Mouse (Mus musculus): ENCODE results near the gene Extl1.

The Extl1 gene

DNA sequence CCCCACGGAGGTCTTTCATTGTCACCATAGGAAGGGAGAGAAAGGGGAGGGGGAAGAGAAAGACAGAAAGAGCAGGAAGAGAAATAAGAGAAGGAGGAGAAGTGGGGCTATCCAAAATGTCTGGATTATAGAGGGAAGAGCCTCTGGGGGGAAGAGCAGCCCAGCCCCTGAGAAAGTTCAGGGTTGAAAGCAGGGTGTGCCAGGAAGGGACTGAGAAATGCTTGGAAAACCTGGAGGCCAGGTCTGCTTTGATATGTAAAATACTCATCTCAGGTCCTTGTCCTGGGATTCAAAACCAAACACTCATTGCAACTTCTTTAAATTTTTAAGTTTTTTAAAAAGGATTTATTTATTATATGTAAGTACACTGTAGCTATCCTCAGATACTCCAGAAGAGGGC, 8.0 kb upstream of the Extl1 start:
- DNase-seq (ENCODE audit: low spot score in 2 of 2): no peak

DNA sequence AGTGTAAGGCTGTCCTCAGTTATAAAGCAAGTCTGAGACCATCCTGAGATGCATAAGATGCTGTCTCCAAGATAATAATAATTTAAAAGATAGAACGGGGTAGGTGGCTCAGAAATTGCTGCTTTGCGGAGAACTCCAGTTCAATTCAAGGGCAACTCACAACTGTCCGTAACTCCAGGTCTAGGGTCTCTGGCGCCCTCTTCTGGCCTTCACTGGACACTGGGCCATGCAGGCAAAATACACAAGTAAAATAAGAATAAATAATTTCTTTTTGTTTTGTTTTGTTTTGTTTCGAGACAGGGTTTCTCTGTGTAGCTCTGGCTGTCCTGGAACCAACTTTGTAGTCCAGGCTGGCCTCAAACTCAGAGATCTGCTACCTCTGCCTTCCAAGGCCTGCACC, 4.7 kb upstream of the Extl1 start:
- DNase-seq (ENCODE audit: low spot score in 2 of 2): peak; percentile 53 to 70

GRCm38 (mm10) chr4:134387268-134387667, 3.6 kb upstream of the Extl1 start:
- no peak for DNase-seq (ENCODE audit: low spot score in 2 of 2)

GRCm38 (mm10) chr4:134379510-134379909, 4.1 kb downstream of the Extl1 start:
- DNase-seq (ENCODE audit: low spot score in 2 of 2): no peak

GRCm38 (mm10) chr4:134378089-134378615, 5.5 kb downstream of the Extl1 start:
- no peak for DNase-seq (ENCODE audit: low spot score in 2 of 2)

DNA sequence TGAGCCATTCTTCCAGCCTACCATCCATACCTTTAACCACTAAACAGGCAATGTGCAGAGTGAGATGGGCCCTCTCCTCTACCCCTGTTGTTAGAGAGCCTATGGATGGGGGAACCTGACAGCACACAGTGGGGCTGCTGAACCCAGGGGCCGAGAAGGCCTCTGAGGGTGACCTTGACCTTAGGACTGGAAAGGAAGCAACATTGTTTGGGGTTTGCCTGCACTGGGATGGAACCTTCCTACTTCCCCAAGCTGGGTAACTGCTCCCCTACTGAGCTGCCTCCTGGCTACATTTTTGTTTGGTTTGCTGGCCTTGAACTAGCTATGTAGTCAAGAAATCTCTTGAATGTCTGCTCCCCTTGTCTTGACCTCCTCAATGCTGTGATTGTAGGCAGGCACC, 9.3 kb downstream of the Extl1 start:
- no peak for DNase-seq (ENCODE audit: low spot score in 2 of 2)

- DNase-seq (ENCODE audit: low spot score in 2 of 2): no peak
These were observed 10.4 kb downstream of the Extl1 start for GRCm38 (mm10) chr4:134373295-134373694.

- peak in 1 of 2 experiments; percentile 52 for DNase-seq (ENCODE audit: low spot score in 2 of 2)
These were observed 11.3 kb downstream of the Extl1 start for GRCm38 (mm10) chr4:134372294-134372747.

GRCm38 (mm10) chr4:134371316-134371855, 12.3 kb downstream of the Extl1 start:
- DNase-seq (ENCODE audit: low spot score in 2 of 2): no peak

DNA sequence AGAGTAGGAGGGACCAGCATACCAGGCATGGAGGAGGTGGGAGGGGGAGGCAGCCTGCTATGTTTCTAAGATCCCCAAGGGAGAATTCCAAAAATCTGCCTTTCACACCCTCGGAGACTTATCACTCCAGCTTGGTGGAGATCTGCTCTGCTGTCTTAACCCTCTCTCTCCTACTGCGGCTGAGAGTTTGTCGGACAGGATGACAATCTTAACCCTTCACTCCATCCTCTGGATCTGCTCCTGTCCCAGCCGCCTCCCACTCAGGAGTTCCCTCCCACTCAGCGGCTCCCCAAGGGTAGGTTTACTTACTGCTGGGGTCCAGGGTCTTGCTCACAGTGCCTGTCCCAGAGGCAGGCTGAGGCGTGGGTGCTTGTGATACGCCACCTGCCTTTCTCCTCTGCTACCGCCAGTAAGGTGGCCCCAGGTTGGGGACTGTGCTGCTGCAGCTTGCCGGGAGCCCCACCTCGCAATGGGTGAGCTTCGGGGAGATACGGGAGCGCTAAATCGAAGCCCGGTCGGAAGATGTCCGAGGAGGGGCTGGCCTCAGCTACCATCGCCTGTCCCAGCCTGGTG, 12.9 kb downstream of the Extl1 start:
- DNase-seq (ENCODE audit: low spot score in 2 of 2): no peak

DNA sequence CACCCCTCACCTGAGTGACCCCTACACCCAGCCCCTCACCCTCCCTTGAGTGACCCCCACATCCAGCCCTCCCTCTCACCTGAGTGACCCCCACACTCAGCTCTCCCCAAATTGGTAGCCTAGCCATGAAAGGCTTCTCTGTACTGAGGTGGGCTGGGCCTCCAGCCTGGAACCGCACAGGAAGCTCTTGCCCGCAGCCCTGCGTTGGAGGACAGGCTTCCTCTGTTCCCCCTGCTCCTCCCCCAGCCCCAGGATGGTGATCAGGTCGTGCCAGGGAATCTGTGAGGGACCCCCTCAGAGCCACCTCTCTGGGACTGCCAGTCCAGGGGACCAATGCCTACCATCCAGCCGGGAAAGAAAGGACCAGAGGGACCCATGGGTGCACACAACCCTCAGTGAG, 18.4 kb downstream of the Extl1 start:
- no peak for DNase-seq (ENCODE audit: low spot score in 2 of 2)

GRCm38 (mm10) chr4:134362586-134362985, 21.1 kb downstream of the Extl1 start:
- peak; percentile 45 to 77 for DNase-seq (ENCODE audit: low spot score in 2 of 2)

GRCm38 (mm10) chr4:134362124-134362523, 21.5 kb downstream of the Extl1 start:
- no peak for DNase-seq (ENCODE audit: low spot score in 2 of 2)

GRCm38 (mm10) chr4:134361215-134361614, 22.4 kb downstream of the Extl1 start:
- peak in 1 of 2 experiments; percentile 40 for DNase-seq (ENCODE audit: low spot score in 2 of 2)

DNA sequence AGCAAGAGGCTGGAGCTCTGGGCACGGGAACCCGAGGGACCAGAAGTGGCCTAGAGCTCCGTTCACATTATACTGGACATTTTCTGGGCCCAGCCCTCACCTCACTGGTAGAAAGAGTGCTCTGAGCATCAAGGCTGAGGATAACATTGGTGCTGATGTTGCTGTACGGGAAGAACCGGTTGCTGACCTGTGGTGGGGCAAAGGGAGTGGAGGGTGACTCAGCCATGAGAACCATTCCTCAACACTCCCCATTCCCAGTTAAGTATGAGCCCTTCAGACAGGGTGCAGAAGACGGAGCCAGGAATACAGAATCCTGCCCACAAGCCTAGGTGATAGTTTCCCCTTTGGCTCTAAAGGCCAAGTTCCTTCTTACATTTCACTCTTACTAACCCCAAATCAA, 24.0 kb downstream of the Extl1 start:
- DNase-seq (ENCODE audit: low spot score in 2 of 2): no peak

DNA sequence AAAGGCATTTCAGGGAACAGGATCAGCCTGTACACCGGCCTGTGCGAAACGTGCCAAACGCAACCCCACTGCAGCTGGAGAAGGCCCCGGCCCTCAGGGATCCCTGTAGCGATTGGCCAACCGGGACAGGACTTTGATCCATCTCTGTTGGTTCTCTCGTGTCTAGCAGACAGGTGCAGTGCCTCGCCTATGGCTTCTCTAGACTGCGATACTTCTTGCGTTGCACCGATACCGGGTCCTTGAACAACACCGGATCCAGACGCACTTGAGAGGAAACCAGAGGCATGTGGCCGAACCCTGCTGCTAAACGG, 26.2 kb downstream of the Extl1 start:
- no peak for DNase-seq (ENCODE audit: low spot score in 2 of 2)

- peak; percentile 50 to 66 for DNase-seq (ENCODE audit: low spot score in 2 of 2)
These were observed 26.8 kb downstream of the Extl1 start for GRCm38 (mm10) chr4:134356591-134357460.

GRCm38 (mm10) chr4:134355841-134356452, 27.7 kb downstream of the Extl1 start:
- DNase-seq (ENCODE audit: low spot score in 2 of 2): no peak

DNA sequence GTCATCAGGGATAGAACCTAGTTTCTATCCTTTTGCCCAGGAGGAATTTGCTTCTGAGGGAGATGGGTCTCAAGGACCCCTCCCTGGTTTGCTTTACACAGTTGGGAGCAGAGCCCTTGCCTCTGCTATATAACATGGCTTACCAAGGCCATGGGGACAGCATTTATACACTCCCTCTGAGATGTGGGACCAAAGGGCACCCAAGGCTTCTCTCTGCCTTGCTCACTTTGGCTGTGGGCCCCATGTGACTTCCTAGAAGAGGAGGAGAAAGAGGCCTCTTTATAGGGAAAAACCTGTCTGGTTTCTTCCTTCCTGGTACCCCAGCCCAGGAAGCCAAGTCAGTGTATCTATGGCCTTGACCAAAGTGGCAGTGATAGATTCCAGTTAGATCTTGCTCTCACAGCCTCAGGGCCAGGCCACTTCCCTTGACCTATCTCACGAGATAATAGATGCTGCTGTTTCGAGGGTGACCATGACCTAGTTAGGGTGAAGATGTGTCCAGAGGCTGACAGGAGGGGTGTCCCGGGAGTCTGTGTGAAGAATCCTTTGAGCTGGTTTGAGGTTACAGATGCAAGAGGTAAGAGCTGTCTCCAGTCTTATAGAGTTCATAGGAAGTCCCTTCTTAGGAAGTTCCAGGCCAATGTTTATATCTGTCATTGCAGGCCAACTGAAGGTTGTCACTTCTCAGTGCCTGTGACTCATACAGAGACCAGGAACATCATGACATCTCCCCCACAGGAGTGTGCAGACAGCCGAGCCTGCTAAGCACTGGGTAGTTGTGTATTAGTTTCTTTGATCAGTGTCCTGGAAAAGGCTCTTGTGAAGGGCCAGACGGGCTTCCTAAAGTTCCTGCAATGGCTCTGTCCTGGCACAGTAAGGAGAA, 29.9 kb downstream of the Extl1 start:
- no peak for DNase-seq (ENCODE audit: low spot score in 2 of 2)

GRCm38 (mm10) chr4:134352929-134353328, 30.7 kb downstream of the Extl1 start:
- DNase-seq (ENCODE audit: low spot score in 2 of 2): no peak

DNA sequence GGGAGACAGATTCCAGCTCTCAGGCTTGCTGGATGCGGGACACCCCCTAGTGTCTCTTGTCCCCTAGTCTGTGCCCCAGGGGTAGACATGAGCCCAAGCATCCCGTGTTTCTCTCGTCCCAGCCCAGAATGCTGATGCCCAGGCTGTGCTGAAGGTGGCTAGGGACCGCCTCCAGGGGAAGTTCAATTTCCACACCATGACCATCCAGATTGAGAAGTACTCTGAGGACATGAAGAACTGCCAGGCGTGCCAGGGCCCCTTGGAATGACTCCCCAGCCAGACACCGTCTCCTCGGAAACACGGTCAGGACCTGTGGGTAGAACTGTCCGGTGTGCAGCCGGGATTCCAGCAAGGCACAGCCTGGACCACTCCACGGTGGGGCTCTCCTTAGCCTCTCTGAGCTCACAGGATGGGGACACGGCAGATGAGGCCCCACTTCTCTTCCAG, 31.4 kb downstream of the Extl1 start:
- DNase-seq (ENCODE audit: low spot score in 2 of 2): no peak

All from natural killer cell, adult 2 months (primary cell).